Mouse (Mus musculus) hindbrain, postnatal 0 days (tissue): ENCODE measurements at regions not wholly inside any gene's neighbourhood (a gene's known extent, or its start where the extent isn't known, plus 50 kb on each side); places are given as distances from the start of the nearest gene placed in this dataset.

Experiments
- ATAC-seq: fragments of 200-750 bp; cut with Nextera tagmentation; 2 replicates; pipeline ENCODE4 v1.8.0; 2017; ENCODE audit warnings: mild to moderate bottlenecking, moderate TSS enrichment, moderate library complexity
- DNase-seq: peaks from one replicate; pipeline ENCODE4 v3.0.0-alpha.2; 2015; ENCODE audit warnings: low spot score
- H3K27ac ChIP-seq: fragments of 300-500 bp; sonication (generic); 2 replicates; pipeline ENCODE4 v1.5.1; 2014; ENCODE audit warnings: mild to moderate bottlenecking
- H3K27me3 ChIP-seq: fragments of 300-500 bp; sonication (generic); 2 replicates; pipeline ENCODE4 v1.6.1; 2014; ENCODE audit warnings: low read length, mixed read lengths; ENCODE audit not compliant: insufficient read depth
- H3K36me3 ChIP-seq: fragments of 300-500 bp; sonication (generic); 2 replicates; pipeline ENCODE4 v1.6.1; 2014; ENCODE audit warnings: low read length, mixed read lengths; ENCODE audit not compliant: insufficient read depth
- H3K4me1 ChIP-seq: fragments of 300-500 bp; sonication (generic); 2 replicates; pipeline ENCODE4 v1.6.1; 2014; ENCODE audit warnings: antibody characterized with exemption, low read length, mixed read lengths; ENCODE audit not compliant: insufficient read depth
- H3K4me2 ChIP-seq: fragments of 300-500 bp; sonication (generic); 2 replicates; pipeline ENCODE4 v1.6.1; 2014; ENCODE audit warnings: low read depth, mild to moderate bottlenecking, low read length, moderate library complexity, mixed read lengths
- H3K4me3 ChIP-seq: fragments of 300-500 bp; sonication (generic); 2 replicates; pipeline ENCODE4 v1.5.1; 2014; ENCODE audit warnings: low read length
- H3K9ac ChIP-seq: fragments of 300-500 bp; sonication (generic); replicated peaks from 2 replicates; pipeline ENCODE4 v1.6.1; 2014; ENCODE audit warnings: mild to moderate bottlenecking, low read length, moderate library complexity, mixed read lengths
- H3K9me3 ChIP-seq: fragments of 300-500 bp; sonication (generic); 2 replicates; pipeline ENCODE4 v1.6.1; 2016; ENCODE audit warnings: low read length, mixed read lengths
- CTCF ChIP-seq: IDR thresholded peaks from 2 replicates; pipeline ENCODE4 v1.5.1; 2016; ENCODE audit warnings: antibody characterized with exemption, control low read depth, low read depth
- WGBS: fragments of 180-500 bp; shearing (Covaris S2); extraction: QIAGEN DNeasy Blood & Tissue Kit; methylation state at CpG from one replicate; pipeline ENCODE4 v1.1.7; 2014; 5-methylcytosine and 5-hydroxymethylcytosine counted together

DNA sequence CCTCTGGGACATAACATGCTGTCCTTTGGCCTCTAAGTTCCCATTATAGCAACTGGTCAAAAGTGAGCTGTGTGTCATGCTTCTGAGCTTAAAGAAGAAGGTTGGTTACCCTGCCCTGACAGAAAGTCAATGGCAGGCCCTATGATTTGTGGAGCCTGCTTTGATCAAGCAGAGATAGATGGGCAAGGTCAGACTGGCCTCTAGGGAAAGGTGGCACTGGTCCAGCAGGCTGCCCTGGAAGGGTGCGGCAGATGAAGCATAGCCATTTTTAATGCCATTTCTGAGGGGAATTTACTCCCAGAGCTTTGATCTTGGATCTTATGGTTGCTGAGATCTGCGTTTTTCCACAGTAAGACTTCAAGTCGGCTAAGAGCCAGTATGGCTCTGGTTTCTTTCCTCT is 293.2 kb upstream of the Rack1 start:
- no peaks in the 10 kb centered on the region for H3K9me3 ChIP-seq
- no peak for TF ChIP-seq CTCF
- no peaks in the 10 kb centered on the region for H3K4me1 ChIP-seq
- H3K27ac ChIP-seq: no peak overlapping the region
- DNase-seq (no peak), ATAC-seq (no peak)
- no peak overlapping the region for H3K4me3 ChIP-seq
- 85% methylated on average over 3 of the region's 3 CpGs for WGBS
- H3K36me3 ChIP-seq: no peaks in the 10 kb centered on the region
- no peak overlapping the region for H3K4me2 ChIP-seq
- no peaks in the 10 kb centered on the region for H3K27me3 ChIP-seq
- H3K9ac ChIP-seq: no peak overlapping the region

DNA sequence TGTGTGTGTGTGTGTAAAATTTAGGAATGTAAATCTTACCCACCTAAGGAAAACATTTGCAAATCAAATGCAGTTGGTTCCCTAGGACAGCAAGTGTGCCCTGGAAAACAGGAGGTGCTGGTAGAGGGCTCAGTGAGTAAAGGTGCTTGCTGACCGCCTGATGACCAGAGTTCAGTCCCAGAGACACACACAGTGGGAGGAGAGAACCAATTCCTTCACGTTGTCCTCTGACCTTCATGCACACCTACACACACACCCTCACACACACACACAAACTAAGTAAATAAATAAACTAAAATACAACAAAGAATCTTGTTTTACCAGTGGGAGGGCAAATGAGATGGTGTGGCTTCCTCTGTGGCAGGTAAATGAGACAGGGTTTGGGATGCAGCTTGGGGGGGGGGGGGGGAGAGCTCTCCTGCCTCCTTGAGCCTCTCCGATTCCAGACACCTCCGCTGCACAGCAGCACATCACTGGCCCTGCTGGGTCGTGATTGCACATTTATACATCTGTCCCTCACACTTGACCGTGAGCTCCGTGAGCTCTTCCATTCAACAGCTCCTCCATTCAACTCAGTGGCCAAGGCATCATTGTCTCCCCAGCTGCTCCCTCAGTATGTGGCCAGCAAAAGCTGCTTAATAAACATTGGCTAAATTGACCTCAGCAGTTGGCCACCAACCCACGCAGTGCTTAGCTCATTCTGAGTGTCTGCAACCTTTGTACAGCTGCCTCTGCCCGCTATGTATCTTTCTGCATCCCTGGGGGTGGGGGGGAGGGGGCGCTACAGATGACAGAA is 297.9 kb upstream of the Rack1 start:
- Histone ChIP-seq H3K27ac (no peak overlapping the region), H3K36me3 (no peaks in the 10 kb centered on the region), H3K4me3 (no peak overlapping the region), H3K4me2 (no peak overlapping the region), H3K9ac (no peak overlapping the region), H3K4me1 (no peaks in the 10 kb centered on the region), H3K9me3 (no peaks in the 10 kb centered on the region), H3K27me3 (no peaks in the 10 kb centered on the region)
- no peak for TF ChIP-seq CTCF
- ATAC-seq: peak; percentile 73
- 15% methylated on average over 10 of the region's 10 CpGs for WGBS
- DNase-seq: peak; percentile 35

DNA sequence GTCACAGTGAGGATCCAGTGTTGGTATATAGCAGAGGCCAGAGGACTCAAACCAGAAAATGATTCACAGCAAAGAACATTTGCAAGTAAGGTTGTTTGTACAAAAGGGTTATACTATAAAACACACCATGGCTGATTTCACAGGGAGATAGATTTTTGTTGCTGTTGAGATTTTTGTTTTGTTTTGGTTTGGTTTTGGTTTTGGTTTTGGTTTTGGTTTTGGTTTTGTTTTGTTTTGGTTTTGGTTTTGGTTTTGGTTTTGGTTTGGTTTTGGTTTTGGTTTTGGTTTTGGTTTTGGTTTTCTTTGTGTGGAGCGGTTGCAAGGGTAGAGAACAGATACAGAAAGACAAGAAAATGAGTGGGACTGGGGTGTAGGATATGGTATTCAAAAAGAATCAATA is 301.1 kb upstream of the Rack1 start:
- TF ChIP-seq CTCF: no peak
- no peak overlapping the region for H3K9ac ChIP-seq
- no peak for ATAC-seq
- DNase-seq: no peak
- no peaks in the 10 kb centered on the region for H3K9me3 ChIP-seq
- H3K4me3 ChIP-seq: no peak overlapping the region
- H3K27me3 ChIP-seq: no peaks in the 10 kb centered on the region
- H3K36me3 ChIP-seq: no peaks in the 10 kb centered on the region
- WGBS: 96% methylated on average over 1 of the region's 1 CpGs
- H3K27ac ChIP-seq: no peak overlapping the region
- no peaks in the 10 kb centered on the region for H3K4me1 ChIP-seq
- no peak overlapping the region for H3K4me2 ChIP-seq

DNA sequence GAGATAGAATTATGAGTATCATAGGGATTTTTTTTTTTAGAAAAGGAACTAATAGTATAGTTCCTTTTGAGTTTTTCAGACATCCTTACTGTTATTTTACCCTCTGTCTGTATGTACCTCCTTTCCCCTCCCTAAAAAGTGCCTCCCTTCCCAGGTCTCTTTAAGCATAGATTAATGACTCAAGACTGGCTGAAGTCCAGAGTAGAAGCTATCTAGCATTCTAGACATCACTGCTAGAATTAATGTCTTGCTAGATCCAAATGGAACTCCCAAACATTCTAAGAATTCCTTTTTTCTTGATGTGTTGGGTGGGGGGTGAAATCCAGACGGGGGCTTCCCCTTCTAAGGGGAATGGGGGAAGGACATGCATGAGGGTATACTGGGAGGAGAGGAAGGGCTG is 311.8 kb upstream of the Rack1 start:
- H3K9ac ChIP-seq: no peak overlapping the region
- no peak overlapping the region for H3K27ac ChIP-seq
- H3K4me2 ChIP-seq: no peak overlapping the region
- DNase-seq (no peak), ATAC-seq (no peak)
- no peaks in the 10 kb centered on the region for H3K4me1 ChIP-seq
- H3K4me3 ChIP-seq: no peak overlapping the region
- WGBS: 78% methylated on average over 1 of the region's 1 CpGs
- no peaks in the 10 kb centered on the region for H3K27me3 ChIP-seq
- no peaks in the 10 kb centered on the region for H3K36me3 ChIP-seq
- TF ChIP-seq CTCF: no peak
- H3K9me3 ChIP-seq: no peaks in the 10 kb centered on the region

DNA sequence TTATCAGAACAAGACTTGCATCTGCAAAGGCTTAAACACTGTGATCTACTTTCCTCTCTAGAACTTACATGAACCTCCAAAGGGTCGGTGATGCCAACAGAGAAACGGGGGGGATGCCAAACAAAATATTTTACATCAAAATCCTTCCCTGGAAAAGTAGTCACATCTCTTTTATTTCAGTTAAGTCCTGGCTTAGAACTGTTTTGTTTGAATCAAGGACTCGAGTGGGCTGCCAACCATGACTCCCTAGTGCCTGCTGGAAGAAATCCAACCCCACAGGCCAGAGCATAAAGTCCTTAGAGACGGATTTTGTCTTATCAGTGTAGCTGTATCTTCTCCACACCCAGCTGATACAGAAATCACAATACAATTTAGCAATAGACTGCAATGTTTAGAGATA is 336.1 kb upstream of the Rack1 start:
- Histone ChIP-seq H3K9ac (no peak overlapping the region), H3K4me1 (no peaks in the 10 kb centered on the region), H3K9me3 (no peaks in the 10 kb centered on the region), H3K4me2 (no peak overlapping the region), H3K4me3 (no peak overlapping the region), H3K27me3 (no peaks in the 10 kb centered on the region), H3K36me3 (no peaks in the 10 kb centered on the region), H3K27ac (no peak overlapping the region)
- DNase-seq: no peak
- ATAC-seq: no peak
- WGBS: 54% methylated on average over 4 of the region's 4 CpGs
- TF ChIP-seq CTCF: no peak

DNA sequence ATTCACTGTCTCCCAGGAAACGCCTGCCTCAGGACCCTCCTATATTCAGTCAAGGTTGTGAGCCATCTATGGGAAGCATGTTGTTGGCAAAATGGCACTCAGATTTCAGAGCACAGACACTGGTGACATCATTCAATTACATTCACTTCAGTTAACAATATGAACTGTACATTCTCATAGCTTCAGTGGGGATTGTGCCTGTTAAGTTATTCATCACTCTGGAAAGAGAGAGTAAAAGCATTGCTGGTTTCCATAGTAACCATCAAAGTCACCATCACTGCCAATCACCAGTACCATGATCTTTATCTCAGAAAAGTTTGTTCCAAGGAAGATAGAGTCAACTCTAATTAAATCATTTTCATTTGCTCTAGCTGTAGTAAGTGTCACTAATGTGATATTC is 350.2 kb upstream of the Rack1 start:
- H3K27ac ChIP-seq: no peak overlapping the region
- H3K36me3 ChIP-seq: no peaks in the 10 kb centered on the region
- ATAC-seq (no peak), DNase-seq (no peak)
- TF ChIP-seq CTCF: no peak
- no peaks in the 10 kb centered on the region for H3K9me3 ChIP-seq
- H3K4me3 ChIP-seq: no peak overlapping the region
- H3K4me2 ChIP-seq: no peak overlapping the region
- no peak overlapping the region for H3K9ac ChIP-seq
- 75% methylated on average over 1 of the region's 1 CpGs for WGBS
- no peaks in the 10 kb centered on the region for H3K27me3 ChIP-seq
- H3K4me1 ChIP-seq: no peaks in the 10 kb centered on the region

DNA sequence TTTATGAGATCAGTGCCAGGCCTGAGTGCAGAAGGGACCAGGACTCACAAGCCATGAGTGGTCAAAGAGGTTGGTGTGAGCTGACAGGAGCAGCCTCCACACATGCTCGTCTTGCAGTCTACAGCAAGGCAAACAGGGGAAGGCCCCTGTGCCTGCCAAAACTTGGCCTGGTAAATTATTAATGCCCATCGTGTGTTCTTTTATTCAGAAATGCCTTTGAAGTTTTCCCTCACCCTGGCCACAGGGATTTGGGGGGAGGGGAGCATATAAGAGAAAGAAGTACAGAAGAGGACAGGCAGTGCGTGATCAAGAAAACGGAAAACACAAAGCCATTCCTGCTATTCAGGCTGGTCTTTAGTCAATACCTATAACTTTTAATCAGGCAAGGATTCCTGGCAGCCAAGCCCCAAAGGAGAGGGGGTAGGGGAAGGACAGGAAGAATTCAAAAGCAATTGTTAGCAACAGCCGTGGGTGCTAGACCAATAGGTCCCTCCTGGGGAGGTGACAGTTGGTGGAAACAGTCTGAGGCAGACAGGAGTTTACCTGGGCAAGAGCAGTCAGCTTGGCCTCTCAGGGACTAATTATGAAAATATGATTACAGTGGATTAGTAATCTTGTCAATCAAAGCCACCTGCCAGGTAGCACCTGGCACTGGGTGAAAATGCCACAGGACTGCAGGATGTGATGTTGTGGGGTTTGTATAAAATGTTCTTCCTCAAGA is 357.4 kb upstream of the Rack1 start:
- H3K36me3 ChIP-seq: no peaks in the 10 kb centered on the region
- H3K9ac ChIP-seq: no peak overlapping the region
- no peaks in the 10 kb centered on the region for H3K27me3 ChIP-seq
- no peak overlapping the region for H3K27ac ChIP-seq
- no peak overlapping the region for H3K4me3 ChIP-seq
- WGBS: 28% methylated on average over 5 of the region's 5 CpGs
- no peak for TF ChIP-seq CTCF
- ATAC-seq (no peak), DNase-seq (peak; percentile 20)
- H3K9me3 ChIP-seq: no peaks in the 10 kb centered on the region
- no peak overlapping the region for H3K4me2 ChIP-seq
- no peaks in the 10 kb centered on the region for H3K4me1 ChIP-seq
